Mouse (Mus musculus) brown adipose tissue, adult 24 weeks (tissue): ENCODE data around the gene Col13a1. TPM values are rescaled to one million over a fixed set of nuclear protein-coding genes. Genes with fewer than 3 reads are reported as not detected.

Source experiments
- H3K27ac ChIP-seq: fragments of 200-500 bp; replicated peaks from 2 replicates; pipeline ENCODE4 v1.5.1; 2012; ENCODE audit warnings: low read depth, mild to moderate bottlenecking, low read length
- H3K4me1 ChIP-seq: fragments of 200-500 bp; 2 replicates; pipeline ENCODE4 v1.6.1; 2012; ENCODE audit warnings: low read length, mixed read lengths; ENCODE audit not compliant: control insufficient read depth, insufficient read depth, insufficient read length
- H3K4me3 ChIP-seq: fragments of 200-500 bp; 2 replicates; pipeline ENCODE4 v1.5.1; 2012; ENCODE audit warnings: low read depth, mild to moderate bottlenecking, low read length, moderate library complexity; ENCODE audit not compliant: insufficient read depth
- polyA plus RNA-seq: library from polyadenylated mRNA; stranded (reverse); fragments of >200 nt; gene quantifications from 2 replicates; pipeline ENCODE4 v1.2.4, GENCODE M21; 2012; ENCODE audit not compliant: missing spikeins, insufficient read depth, insufficient read length

Col13a1 gene
- polyA plus RNA-seq, 1 experiment: 3.3 TPM

DNA sequence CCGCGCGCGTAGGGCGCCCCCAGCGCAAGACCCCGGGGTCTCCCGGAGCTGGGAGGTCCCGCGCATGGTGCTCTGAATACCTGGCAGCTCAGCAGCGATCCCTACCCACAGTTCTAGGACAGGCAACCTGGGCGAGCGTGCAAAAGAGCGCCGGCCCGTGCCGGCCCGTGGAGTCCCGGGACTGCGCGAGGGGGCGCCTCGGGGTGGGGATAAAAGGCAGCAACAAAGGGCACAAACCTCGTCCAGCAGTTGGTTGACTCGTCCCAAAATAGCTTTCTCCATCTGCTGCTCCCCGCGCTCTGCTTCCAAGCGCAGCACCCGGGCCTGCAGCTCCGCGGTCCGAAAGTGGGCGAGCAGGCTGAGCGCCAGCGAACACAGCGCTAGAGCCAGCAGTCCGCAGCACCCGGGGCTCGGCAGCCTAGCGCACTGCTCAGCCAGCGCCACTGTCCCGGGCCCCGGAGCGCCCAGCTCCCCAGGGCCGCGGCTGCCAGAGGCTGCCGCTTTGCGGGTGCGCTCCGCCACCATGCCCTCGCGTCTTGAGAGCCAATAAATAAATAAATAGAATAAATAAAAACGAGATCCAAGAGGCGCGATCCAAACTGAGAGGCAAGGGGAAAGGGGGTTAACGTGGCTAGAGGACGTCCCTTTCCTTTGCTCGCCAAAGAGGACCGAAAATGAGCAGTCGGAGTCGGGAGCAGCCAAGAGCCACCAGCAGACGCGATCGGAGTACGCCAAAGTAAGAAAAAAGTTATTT lies 619 bp downstream of the Col13a1 start:
- peak overlapping the region; percentile 53 for H3K4me3 ChIP-seq
- H3K27ac ChIP-seq: no peak overlapping the region

DNA sequence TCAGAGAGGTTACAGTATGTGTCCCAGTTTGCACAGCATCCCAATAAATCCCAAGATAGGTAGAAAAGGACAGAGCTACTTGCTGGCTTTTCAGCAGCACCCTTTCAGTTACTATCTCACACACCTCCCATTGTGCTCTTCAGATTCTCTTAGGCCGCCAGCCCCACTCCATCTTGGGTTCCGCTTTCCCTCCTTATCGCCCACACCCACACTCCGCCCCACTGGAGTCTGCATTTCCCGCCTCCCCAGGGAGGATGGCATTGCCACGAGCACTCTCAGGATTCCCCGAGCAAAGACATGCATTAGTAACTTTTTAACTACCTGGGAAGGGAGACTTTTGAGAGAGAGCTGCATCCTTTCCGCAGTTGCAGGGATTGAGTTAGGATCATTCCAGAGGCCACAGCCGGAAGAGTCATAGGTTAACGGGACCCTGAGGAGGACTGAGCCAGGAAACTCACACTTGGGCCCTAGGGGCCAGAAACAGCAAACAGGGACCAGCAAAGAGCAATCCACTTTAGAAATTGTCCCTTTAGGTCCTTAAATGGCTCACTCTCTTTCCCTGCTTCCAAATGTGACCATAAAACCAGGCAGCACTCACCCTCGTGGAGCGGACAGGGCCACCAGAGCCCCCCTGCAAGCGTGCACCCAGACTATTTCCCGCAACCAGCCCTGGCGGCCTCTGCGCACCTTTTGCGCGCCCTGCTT lies 1.4 kb downstream of the Col13a1 start:
- peak overlapping the region; percentile 53 for H3K4me3 ChIP-seq
- H3K27ac ChIP-seq: no peak overlapping the region

More for the DNA sequence above, 619 bp downstream of the Col13a1 start:
- H3K4me1 ChIP-seq: no peaks in the 10 kb centered on the region

DNA sequence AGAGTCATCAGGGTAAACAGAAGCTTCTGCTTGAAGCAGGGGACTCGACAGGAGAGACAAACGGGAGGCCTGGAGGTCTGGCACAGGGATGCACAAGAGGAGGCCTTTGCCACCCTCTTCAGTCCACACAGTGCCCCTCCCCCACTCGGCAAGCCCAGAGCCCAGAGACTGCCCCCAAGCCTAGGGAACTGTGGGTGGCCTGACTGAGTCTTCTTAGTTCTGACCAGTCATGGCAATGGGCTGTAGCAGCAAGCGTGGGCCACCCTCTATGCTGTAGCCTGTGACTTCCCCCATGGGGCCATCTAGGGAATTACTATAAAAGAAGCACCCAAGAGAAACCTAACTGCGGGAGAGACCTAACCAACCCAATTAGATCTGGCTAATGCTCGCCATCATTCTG lies 1.9 kb downstream of the Col13a1 start:
- H3K27ac ChIP-seq: no peak overlapping the region
- no peak overlapping the region for H3K4me3 ChIP-seq
- H3K4me1 ChIP-seq: no peaks in the 10 kb centered on the region

More for the DNA sequence above, 1.4 kb downstream of the Col13a1 start:
- no peaks in the 10 kb centered on the region for H3K4me1 ChIP-seq

DNA sequence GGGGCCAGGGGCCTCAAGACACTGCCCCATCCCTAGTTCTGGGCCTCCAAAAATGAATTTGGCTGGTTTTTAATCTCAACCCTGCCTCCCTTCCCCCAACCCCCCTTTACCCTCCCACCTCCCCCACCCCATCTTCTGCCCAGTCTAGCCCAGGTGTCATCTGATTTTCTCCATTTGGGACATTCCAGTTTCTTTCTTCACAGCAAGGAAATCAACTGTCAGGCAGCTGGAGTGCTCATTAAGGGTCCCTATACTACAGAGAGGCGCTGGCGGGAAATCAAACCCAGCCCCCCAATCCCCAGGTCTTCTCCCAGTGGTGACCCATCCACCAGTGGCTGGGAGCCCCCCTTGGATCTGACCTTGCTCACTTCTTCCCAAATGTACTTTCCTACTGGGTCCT lies 4.3 kb downstream of the Col13a1 start:
- H3K4me3 ChIP-seq: no peak overlapping the region
- H3K4me1 ChIP-seq: no peaks in the 10 kb centered on the region
- no peak overlapping the region for H3K27ac ChIP-seq

DNA sequence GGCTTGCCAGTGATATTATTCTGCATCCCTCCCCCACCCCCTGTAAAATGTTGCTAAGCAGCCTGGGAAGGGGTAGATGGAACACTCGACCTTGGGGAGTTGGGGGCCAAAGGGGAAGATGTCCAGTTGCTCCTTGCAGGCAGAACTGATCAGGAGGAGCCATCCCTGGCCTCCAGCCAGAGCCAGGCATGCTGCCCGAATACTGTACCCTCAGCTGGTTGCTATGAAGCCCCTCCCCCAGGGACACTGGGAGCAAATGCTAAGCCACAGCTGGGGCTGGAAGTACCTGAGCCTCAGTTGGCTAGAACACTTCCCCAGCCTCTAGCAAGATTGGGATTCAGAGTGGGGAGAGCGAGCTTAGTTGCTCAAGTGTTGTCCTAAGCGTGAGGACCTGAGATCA lies 6.9 kb downstream of the Col13a1 start:
- no peaks in the 10 kb centered on the region for H3K4me1 ChIP-seq
- H3K4me3 ChIP-seq: no peak overlapping the region

DNA sequence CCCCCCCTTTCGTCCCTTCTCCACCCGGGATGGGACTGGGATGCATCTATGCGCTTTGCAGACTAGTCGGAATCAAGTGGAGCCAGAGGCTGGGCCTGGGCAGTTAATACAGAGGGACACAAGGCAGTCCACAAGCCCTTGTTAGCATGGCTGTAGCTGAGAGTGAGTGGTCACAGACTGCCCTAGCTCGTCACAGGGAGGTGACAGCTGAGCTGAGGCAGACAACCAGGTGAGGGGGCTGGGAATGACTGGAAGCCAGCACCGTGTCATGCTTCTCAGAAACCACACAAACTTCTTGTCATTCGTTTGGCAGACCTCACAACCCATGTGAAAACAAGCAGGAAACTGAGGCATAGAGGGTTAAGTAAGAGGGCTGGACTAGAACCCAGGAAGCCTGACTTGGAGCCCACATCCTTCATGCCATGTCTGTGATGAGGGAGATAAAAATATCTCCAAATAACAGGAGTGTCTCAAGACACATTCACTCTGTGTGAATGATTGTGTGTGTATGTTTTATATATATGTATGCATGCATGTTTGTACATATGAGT lies 10.8 kb downstream of the Col13a1 start:
- no peak overlapping the region for H3K4me3 ChIP-seq
- no peak overlapping the region for H3K27ac ChIP-seq
- H3K4me1 ChIP-seq: no peaks in the 10 kb centered on the region

More for the DNA sequence above, 6.9 kb downstream of the Col13a1 start:
- no peak overlapping the region for H3K27ac ChIP-seq

DNA sequence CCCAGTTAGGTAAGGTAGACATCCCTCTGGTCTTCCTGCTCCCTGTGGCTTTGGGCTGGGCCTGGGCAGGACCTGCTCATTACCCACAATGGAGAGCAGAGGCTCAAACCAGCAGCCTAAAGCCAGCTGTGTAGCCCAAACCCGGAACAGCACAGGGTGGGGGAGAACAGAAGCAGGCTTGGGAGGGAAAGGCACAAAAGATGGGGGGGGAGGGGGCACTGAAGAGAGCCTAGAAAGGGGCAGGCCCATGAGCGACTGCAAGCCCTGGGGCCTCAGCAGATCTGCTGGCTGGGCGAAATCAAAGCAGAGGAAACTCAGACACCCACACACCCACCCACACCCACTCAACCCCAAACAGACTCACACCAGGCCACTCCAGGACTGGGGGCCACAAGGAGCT lies 11.7 kb downstream of the Col13a1 start:
- H3K4me1 ChIP-seq: no peaks in the 10 kb centered on the region
- H3K27ac ChIP-seq: no peak overlapping the region
- H3K4me3 ChIP-seq: no peak overlapping the region

DNA sequence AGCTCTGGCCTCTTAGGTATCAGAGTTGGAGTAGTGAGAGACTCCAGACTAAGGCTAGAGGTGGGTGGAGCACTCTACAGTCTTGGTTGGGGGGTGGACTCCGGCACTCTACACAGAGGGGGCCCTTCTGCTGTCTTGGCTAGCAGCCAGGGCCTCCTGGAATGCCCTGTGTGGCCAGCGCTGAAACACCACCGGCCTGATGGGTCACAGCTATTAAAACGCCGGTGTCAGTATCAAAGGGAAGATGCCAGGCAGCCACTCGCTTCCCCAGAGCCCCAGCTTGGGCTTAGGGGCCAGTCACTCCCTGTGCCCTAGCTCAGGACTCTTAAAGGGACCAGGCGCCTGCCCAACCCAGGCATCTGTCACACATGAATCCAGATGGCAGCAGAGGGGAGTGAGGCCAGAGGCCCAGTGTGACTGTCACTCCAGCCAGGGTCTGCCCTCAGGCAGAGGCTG lies 13.5 kb downstream of the Col13a1 start:
- H3K4me1 ChIP-seq: no peaks in the 10 kb centered on the region
- no peak overlapping the region for H3K27ac ChIP-seq
- H3K4me3 ChIP-seq: no peak overlapping the region

DNA sequence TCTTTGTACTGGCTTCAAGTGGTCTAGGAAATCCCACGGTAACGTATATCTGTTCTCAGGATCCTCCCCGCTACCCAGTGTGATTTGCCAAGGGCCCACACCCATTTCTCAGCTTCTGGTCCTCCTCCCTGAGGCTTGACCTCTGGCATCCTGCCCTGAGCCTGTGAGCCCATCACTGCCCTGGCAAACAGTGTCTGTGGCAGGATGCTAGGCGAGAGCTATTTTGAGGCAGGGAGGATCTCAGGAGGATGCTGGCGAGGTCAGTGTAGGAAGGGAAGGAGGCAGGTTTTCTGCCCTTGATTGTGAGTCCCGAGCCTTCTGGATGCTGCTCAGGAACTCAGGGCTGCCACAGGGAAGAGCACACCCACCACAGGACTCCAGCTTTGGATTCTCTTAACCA lies 22.2 kb downstream of the Col13a1 start:
- no peak overlapping the region for H3K4me3 ChIP-seq
- no peak overlapping the region for H3K27ac ChIP-seq
- H3K4me1 ChIP-seq: no peaks in the 10 kb centered on the region

DNA sequence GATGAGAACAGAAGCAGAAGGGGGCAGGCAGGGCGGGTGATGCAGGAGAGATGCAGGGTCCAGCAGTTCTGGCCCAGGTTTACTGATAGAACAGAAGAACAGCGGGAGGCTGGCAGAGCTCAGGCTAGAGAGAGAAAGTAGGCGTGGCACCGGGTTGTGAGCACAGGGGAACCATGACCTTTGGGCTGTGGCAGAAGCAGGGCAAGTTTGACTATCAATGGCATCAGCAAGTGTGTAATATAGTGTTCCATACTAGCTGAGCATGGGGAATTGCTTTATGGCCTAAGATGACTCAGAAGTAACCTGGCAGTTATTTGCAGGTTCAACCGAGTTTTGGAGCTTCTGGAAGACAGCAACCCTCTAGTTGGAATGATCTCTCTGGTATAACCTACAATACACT lies 25.0 kb downstream of the Col13a1 start:
- no peaks in the 10 kb centered on the region for H3K4me1 ChIP-seq
- H3K27ac ChIP-seq: no peak overlapping the region
- H3K4me3 ChIP-seq: no peak overlapping the region

DNA sequence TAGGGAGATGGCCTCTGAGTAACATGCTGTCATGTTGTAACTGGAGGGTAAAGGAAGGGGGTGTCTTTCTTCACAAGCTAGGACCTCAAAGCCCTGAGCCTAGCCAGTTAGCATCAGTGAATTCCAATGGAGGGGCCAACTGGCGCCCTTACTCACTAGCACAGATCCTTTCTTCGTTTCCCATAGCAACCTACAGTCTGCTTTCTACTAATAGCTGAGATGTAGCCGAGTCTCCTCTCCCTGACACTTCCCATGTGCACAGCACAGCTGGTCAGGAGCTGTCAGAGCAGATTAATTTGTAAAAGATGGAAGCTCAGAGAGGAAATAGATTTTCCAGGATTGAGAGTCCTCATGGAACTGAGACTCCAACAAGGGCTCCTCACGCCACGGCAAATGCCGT lies 29.4 kb downstream of the Col13a1 start:
- Histone ChIP-seq H3K4me3 (no peak overlapping the region), H3K4me1 (no peaks in the 10 kb centered on the region), H3K27ac (no peak overlapping the region)

DNA sequence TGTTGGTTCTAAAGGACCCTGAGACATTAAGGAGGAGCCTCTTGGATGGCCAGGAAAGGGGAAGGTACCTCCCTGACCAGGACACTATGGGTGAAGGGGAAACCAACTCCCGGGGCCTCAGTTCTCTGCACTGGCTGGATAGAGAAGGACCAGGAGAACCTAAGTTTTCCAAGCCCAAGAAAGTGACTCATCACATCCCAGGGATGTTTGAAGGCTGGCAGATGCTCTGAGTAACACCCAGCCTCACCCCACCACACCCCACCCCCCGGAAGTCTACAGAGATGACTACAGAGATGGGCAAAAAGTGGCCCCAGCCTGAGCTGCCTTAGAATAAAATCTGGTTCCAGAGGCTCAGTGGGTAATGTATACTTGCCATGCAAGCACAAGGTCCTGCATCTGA lies 34.5 kb downstream of the Col13a1 start:
- no peaks in the 10 kb centered on the region for H3K4me1 ChIP-seq
- H3K27ac ChIP-seq: no peak overlapping the region
- no peak overlapping the region for H3K4me3 ChIP-seq

DNA sequence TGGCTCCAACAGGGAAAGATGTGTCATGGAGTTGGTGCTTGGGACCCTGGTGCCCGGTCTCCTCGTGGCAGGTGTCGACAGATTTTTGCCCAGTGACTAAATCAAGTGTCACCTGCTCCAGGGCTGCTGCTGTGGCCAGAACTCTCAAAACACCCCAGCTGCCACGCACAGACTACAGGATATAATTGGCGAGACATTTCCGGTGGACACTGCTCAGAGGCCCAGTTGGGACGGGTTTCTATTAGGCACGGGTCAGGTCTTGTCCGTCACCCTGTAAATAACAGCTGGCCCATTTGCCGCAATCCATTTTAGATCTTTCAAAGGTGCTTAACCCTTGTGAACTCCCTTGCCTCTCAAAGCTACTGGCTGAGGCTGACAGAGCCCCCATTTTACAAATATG lies 35.4 kb downstream of the Col13a1 start:
- Histone ChIP-seq H3K27ac (no peak overlapping the region), H3K4me3 (no peak overlapping the region), H3K4me1 (no peaks in the 10 kb centered on the region)

DNA sequence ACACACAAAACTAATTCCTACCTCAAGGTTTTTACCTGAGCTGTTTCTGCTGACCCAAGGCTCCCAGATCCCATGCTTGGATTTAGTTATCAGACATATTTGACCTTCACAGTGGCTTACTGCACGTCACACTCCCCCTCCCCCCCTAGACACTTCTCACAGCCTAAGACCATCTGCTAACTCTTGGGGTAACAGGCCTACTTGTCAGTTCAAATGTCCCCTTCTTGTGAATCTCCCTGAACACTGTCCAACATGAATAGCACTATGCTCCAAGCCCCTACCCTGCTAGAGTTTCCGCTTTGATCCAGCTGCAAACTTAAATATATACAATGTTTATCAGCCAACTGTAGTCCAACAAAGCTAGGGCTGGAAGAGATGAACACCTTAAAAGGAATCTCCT lies 36.2 kb downstream of the Col13a1 start:
- Histone ChIP-seq H3K27ac (no peak overlapping the region), H3K4me1 (no peaks in the 10 kb centered on the region), H3K4me3 (no peak overlapping the region)

DNA sequence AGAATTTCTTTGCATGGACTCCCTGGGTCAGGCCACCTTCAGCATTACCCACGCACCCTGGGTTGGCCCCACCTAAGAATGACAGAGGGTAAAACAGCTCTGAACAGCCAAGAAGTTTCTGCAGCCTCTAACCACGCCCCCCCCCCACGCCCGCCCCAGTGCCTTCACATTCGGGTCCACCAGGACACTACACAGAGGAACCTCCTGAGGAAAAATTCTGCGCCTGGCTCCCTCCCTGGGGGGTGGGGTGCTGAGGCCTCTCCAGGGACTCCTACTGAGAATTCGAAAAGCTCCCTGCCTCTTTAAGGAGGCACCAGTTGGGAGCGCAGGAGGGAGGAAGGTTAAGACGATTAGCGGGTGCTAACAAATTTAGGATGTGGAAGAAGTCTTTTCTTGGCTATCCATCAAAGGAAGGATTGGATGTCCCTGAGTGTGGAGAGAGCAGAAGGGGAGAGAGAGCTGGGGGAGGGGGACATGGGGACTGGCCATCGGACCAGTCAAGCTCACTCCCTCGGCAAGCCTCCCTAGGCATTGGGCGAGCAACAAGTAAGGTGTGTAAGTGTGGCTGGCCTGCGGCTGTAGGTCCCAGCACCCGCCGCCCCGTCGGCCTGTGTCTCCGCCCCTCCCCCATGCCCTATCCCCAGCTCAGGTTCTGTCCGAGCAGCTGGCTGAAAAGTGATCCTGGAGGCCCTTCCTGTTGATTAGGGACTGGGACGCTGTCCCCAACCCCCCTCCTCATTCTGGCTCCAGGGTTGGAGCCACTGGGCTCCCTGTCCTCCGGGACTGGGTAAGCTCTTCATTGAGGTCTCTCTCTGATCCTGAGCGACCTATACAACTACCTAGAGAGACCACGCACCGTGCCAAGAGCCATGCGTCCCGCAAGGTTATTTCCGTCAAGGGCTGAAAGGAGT lies 42.4 kb downstream of the Col13a1 start:
- Histone ChIP-seq H3K27ac (no peak overlapping the region), H3K4me3 (no peak overlapping the region), H3K4me1 (no peaks in the 10 kb centered on the region)
